Mouse (Mus musculus) forebrain, embryonic 13.5 days (tissue): ENCODE measurements around the gene Lbhd2. TPM values are rescaled to one million over a fixed set of nuclear protein-coding genes. Genes with fewer than 3 reads are reported as not detected.

Experiments
- ATAC-seq: fragments of 200-750 bp; cut with Nextera tagmentation; 2 replicates; pipeline ENCODE4 v1.8.0; 2017
- H3K27ac ChIP-seq: fragments of 300-500 bp; sonication (generic); 2 replicates; pipeline ENCODE4 v1.5.1; 2015; ENCODE audit warnings: inconsistent platforms, mild to moderate bottlenecking, moderate library complexity
- H3K27me3 ChIP-seq: fragments of 300-500 bp; sonication (generic); 2 replicates; pipeline ENCODE4 v1.6.1; 2015; ENCODE audit warnings: mild to moderate bottlenecking, inconsistent platforms
- H3K36me3 ChIP-seq: fragments of 300-500 bp; sonication (generic); 2 replicates; pipeline ENCODE4 v1.6.1; 2015; ENCODE audit warnings: mild to moderate bottlenecking, inconsistent platforms; ENCODE audit not compliant: poor library complexity, severe bottlenecking
- H3K4me1 ChIP-seq: fragments of 300-500 bp; sonication (generic); 2 replicates; pipeline ENCODE4 v1.6.1; 2015; ENCODE audit warnings: inconsistent platforms
- H3K4me2 ChIP-seq: fragments of 300-500 bp; sonication (generic); 2 replicates; pipeline ENCODE4 v1.6.1; 2015; ENCODE audit warnings: inconsistent platforms, mild to moderate bottlenecking, moderate library complexity
- H3K4me3 ChIP-seq: fragments of 300-500 bp; sonication (generic); 2 replicates; pipeline ENCODE4 v1.5.1; 2015; ENCODE audit warnings: mild to moderate bottlenecking, inconsistent platforms
- H3K9ac ChIP-seq: fragments of 300-500 bp; sonication (generic); 2 replicates; pipeline ENCODE4 v1.6.1; 2015; ENCODE audit warnings: mild to moderate bottlenecking, inconsistent platforms
- H3K9me3 ChIP-seq: fragments of 300-500 bp; sonication (generic); replicated peaks from 2 replicates; pipeline ENCODE4 v1.6.1; 2016; ENCODE audit warnings: inconsistent platforms
- WGBS: fragments of 180-500 bp; shearing (Covaris S2); methylation state at CpG from one replicate; pipeline ENCODE4 v1.1.7; 2015; 5-methylcytosine and 5-hydroxymethylcytosine counted together
- polyA plus RNA-seq: library from polyadenylated mRNA; unstranded; fragments of >200 nt; fragmentation: Nextera tagmentation; extraction: Ambion mirVana; gene quantifications from 2 replicates; pipeline ENCODE4 v1.2.1, GENCODE M21; 2015

Lbhd2 gene
- polyA plus RNA-seq, 1 experiment from 2014 or later, result 0.35 TPM

- Histone ChIP-seq H3K4me2 (peak within 1 kb of the TSS; percentile 87), H3K9ac (peak within 1 kb of the TSS; percentile 96), H3K9me3 (no peaks in the 10 kb centered on the region), H3K4me3 (peak within 1 kb of the TSS; percentile 96), H3K27ac (peak within 1 kb of the TSS; percentile 91), H3K27me3 (no peaks in the 10 kb centered on the region), H3K4me1 (peaks cover 37% of the 10 kb centered on the region), H3K36me3 (no peaks in the 10 kb centered on the region)
- peak; percentile 97 for ATAC-seq
- under 1% methylated on average over 74 of the region's 94 CpGs for whole genome bisulfite sequencing
Observed at GRCm38 (mm10) chr12:111377376-111377973, 29.1 kb upstream of the Lbhd2 start, which contains the start of gene Cdc42bpb. Gene Cdc42bpb (minus strand): TSS chr12:111377718.

- Histone ChIP-seq H3K9ac (peak overlapping the region; percentile 96), H3K4me1 (peaks cover 37% of the 10 kb centered on the region), H3K4me3 (peak overlapping the region; percentile 96), H3K36me3 (no peaks in the 10 kb centered on the region), H3K27ac (peak overlapping the region; percentile 91), H3K27me3 (no peaks in the 10 kb centered on the region), H3K4me2 (peak overlapping the region; percentile 87), H3K9me3 (no peaks in the 10 kb centered on the region)
- ATAC-seq, result peak; percentile 79
- under 1% methylated on average over 32 of the region's 32 CpGs for WGBS
Observed at GRCm38 (mm10) chr12:111377986-111378490, 28.6 kb upstream of the Lbhd2 start.

- H3K27ac ChIP-seq, result peak overlapping the region; percentile 91; the same call in 1 of the 2 replicates
Observed at GRCm38 (mm10) chr12:111378812-111379211, 27.8 kb upstream of the Lbhd2 start.

GRCm38 (mm10) chr12:111385883-111386641 is 20.5 kb upstream of the Lbhd2 start:
- Histone ChIP-seq H3K27me3 (no peaks in the 10 kb centered on the region), H3K9me3 (no peaks in the 10 kb centered on the region), H3K9ac (no peak overlapping the region), H3K4me2 (no peak overlapping the region), H3K36me3 (no peaks in the 10 kb centered on the region), H3K27ac (no peak overlapping the region), H3K4me1 (no peaks in the 10 kb centered on the region), H3K4me3 (no peak overlapping the region)
- ATAC-seq, result no peak
- 89% methylated on average over 13 of the region's 13 CpGs for WGBS

More at GRCm38 (mm10) chr12:111378812-111379211, 27.8 kb upstream of the Lbhd2 start:
- no peaks in the 10 kb centered on the region for H3K36me3 ChIP-seq
- H3K9ac ChIP-seq, result peak overlapping the region; percentile 96
- H3K9me3 ChIP-seq, result no peaks in the 10 kb centered on the region
- H3K4me1 ChIP-seq, result peaks cover 37% of the 10 kb centered on the region
- H3K4me2 ChIP-seq, result peak overlapping the region; percentile 87
- 76% methylated on average over 12 of the region's 12 CpGs for WGBS
- H3K4me3 ChIP-seq, result peak overlapping the region; percentile 96
- no peaks in the 10 kb centered on the region for H3K27me3 ChIP-seq
- no peak for ATAC-seq

GRCm38 (mm10) chr12:111386642-111387120 is 19.9 kb upstream of the Lbhd2 start:
- no peak overlapping the region for H3K27ac ChIP-seq
- H3K9me3 ChIP-seq, result no peaks in the 10 kb centered on the region
- H3K27me3 ChIP-seq, result no peaks in the 10 kb centered on the region
- H3K9ac ChIP-seq, result no peak overlapping the region; the same call in 1 of the 2 replicates
- H3K4me1 ChIP-seq, result no peaks in the 10 kb centered on the region
- no peak overlapping the region for H3K4me3 ChIP-seq
- no peak overlapping the region for H3K4me2 ChIP-seq
- no peak for ATAC-seq
- H3K36me3 ChIP-seq, result no peaks in the 10 kb centered on the region
- WGBS, result 80% methylated on average over 8 of the region's 8 CpGs

- Histone ChIP-seq H3K27me3 (no peaks in the 10 kb centered on the region), H3K4me2 (no peak overlapping the region), H3K4me1 (no peaks in the 10 kb centered on the region), H3K9me3 (no peaks in the 10 kb centered on the region), H3K27ac (no peak overlapping the region), H3K4me3 (no peak overlapping the region), H3K36me3 (no peaks in the 10 kb centered on the region), H3K9ac (no peak overlapping the region; the same call in 1 of the 2 replicates)
- no peak for ATAC-seq
- 92% methylated on average over 4 of the region's 4 CpGs for WGBS
Observed at GRCm38 (mm10) chr12:111387146-111387545, 19.5 kb upstream of the Lbhd2 start.

- H3K27ac ChIP-seq, result no peak overlapping the region
- ATAC-seq, result no peak
- no peak overlapping the region for H3K4me2 ChIP-seq
- no peak overlapping the region for H3K9ac ChIP-seq
- 83% methylated on average over 6 of the region's 6 CpGs for WGBS
- H3K4me1 ChIP-seq, result no peaks in the 10 kb centered on the region
- no peaks in the 10 kb centered on the region for H3K9me3 ChIP-seq
- H3K36me3 ChIP-seq, result no peaks in the 10 kb centered on the region
- H3K4me3 ChIP-seq, result no peak overlapping the region
- no peaks in the 10 kb centered on the region for H3K27me3 ChIP-seq
Observed at GRCm38 (mm10) chr12:111394008-111394407, 12.6 kb upstream of the Lbhd2 start.

GRCm38 (mm10) chr12:111396997-111397396 is 9.6 kb upstream of the Lbhd2 start:
- no peaks in the 10 kb centered on the region for H3K4me1 ChIP-seq
- no peak overlapping the region for H3K4me3 ChIP-seq
- no peaks in the 10 kb centered on the region for H3K9me3 ChIP-seq
- no peak overlapping the region for H3K4me2 ChIP-seq
- no peaks in the 10 kb centered on the region for H3K36me3 ChIP-seq
- peaks cover 5% of the 10 kb centered on the region; the same call in 1 of the 2 replicates for H3K27me3 ChIP-seq
- H3K27ac ChIP-seq, result no peak overlapping the region
- no peak overlapping the region for H3K9ac ChIP-seq
- 70% methylated on average over 5 of the region's 5 CpGs for WGBS
- ATAC-seq, result no peak

GRCm38 (mm10) chr12:111401454-111402184 is 5.0 kb upstream of the Lbhd2 start:
- H3K4me3 ChIP-seq, result no peak overlapping the region
- 25% methylated on average over 15 of the region's 15 CpGs for WGBS
- H3K4me1 ChIP-seq, result peaks cover 2% of the 10 kb centered on the region; the same call in 1 of the 2 replicates
- peak; percentile 77; the same call in 1 of the 2 replicates for ATAC-seq
- H3K27me3 ChIP-seq, result peaks cover 20% of the 10 kb centered on the region
- H3K4me2 ChIP-seq, result no peak overlapping the region
- H3K27ac ChIP-seq, result no peak overlapping the region
- no peaks in the 10 kb centered on the region for H3K9me3 ChIP-seq
- H3K36me3 ChIP-seq, result no peaks in the 10 kb centered on the region
- H3K9ac ChIP-seq, result no peak overlapping the region

- Histone ChIP-seq H3K4me1 (peaks cover 18% of the 10 kb centered on the region), H3K4me3 (no peak overlapping the region), H3K27me3 (peaks cover 39% of the 10 kb centered on the region), H3K9me3 (no peaks in the 10 kb centered on the region), H3K4me2 (no peak overlapping the region), H3K27ac (no peak overlapping the region), H3K9ac (no peak overlapping the region), H3K36me3 (no peaks in the 10 kb centered on the region)
- 68% methylated on average over 10 of the region's 10 CpGs for WGBS
- no peak for ATAC-seq
Observed at GRCm38 (mm10) chr12:111404880-111405279, 1.7 kb upstream of the Lbhd2 start.

GRCm38 (mm10) chr12:111409583-111409982 is 3.0 kb downstream of the Lbhd2 start:
- whole genome bisulfite sequencing, result 5% methylated on average over 5 of the region's 5 CpGs
- Histone ChIP-seq H3K4me2 (no peak overlapping the region), H3K4me3 (no peak overlapping the region), H3K36me3 (no peaks in the 10 kb centered on the region), H3K27ac (no peak overlapping the region), H3K9me3 (no peaks in the 10 kb centered on the region), H3K9ac (no peak overlapping the region), H3K27me3 (peaks cover 30% of the 10 kb centered on the region), H3K4me1 (peaks cover 31% of the 10 kb centered on the region)
- ATAC-seq, result peak; percentile 44; the same call in 1 of the 2 replicates
